Mouse (Mus musculus) ES-E14 (cell line): ENCODE measurements around the gene Krcc1.

Experiments used
- CHD2 ChIP-seq: IDR thresholded peaks from 2 replicates; pipeline ENCODE4 v1.6.1; 2014; ENCODE audit warnings: mild to moderate bottlenecking, low read depth, low read length, inconsistent platforms
- HCFC1 ChIP-seq: IDR thresholded peaks from 2 replicates; pipeline ENCODE4 v1.6.1; 2012; ENCODE audit warnings: low read length, inconsistent platforms, borderline replicate concordance; ENCODE audit not compliant: insufficient read depth
- MAFK ChIP-seq: IDR thresholded peaks from 2 replicates; pipeline ENCODE4 v1.6.1; 2014; ENCODE audit warnings: mild to moderate bottlenecking, low read depth, low read length, inconsistent platforms; ENCODE audit not compliant: insufficient read depth
- ZC3H11A ChIP-seq: IDR thresholded peaks from 2 replicates; pipeline ENCODE4 v1.6.1; 2012; ENCODE audit warnings: low read depth, mild to moderate bottlenecking, inconsistent platforms, low read length, borderline replicate concordance
- ZNF384 ChIP-seq: IDR thresholded peaks from 2 replicates; pipeline ENCODE4 v1.6.1; 2012; ENCODE audit warnings: low read depth, low read length, inconsistent platforms

- TF ChIP-seq HCFC1, result no peak
- no peak for TF ChIP-seq ZC3H11A
- no peak for TF ChIP-seq CHD2
- TF ChIP-seq MAFK, result no peak
- TF ChIP-seq ZNF384, result no peak
Observed at GRCm38 (mm10) chr6:71239069-71239750, 32.3 kb upstream of the Krcc1 start.
